Mouse (Mus musculus): ENCODE measurements around the gene Ethe1.

- TF ChIP-seq POLR2A (IDR thresholded peaks at IDR 0.05; ENCODE audit: extremely low read depth, insufficient read depth, low read length) (no peak), CTCF (IDR thresholded peaks at IDR 0.05; ENCODE audit: low read depth, low read length) (no peak)
Observed at GRCm38 (mm10) chr7:24606046-24606445, 18.7 kb downstream of the Ethe1 start.

Measured in liver, adult 2 months (tissue).